Mouse (Mus musculus): ENCODE data around the gene Ets1.

DNA sequence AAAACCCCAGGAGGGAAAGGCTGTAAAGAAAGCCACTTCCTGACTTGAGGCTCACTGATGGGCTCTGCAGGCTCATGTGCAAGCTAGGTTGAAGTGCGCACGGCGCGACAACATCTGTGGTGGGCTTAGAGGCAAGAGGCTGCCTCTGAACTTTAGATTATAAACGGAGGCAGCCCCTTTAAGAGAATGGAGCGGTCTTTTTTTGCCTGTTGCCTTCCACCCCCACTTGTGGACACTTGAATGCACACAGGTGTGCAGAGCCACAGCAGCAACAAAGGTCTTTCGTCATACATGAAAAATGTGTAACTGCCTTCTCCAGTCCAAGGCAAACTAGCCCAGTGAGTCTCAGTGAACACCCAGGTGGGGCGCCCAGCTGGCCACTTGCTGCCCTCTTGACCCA, 110.0 kb downstream of the Ets1 start:
- TF ChIP-seq CTCF (IDR thresholded peaks at IDR 0.05; ENCODE audit: borderline replicate concordance, insufficient read depth, low read length) (no peak), POLR2A (IDR thresholded peaks at IDR 0.05; ENCODE audit: low read depth, low read length) (no peak)
